Mouse (Mus musculus): ENCODE measurements around the gene Zfand3.

GRCm38 (mm10) chr17:30253028-30253427 is 248.5 kb downstream of the Zfand3 start:
- TF ChIP-seq CTCF (IDR thresholded peaks at IDR 0.05; ENCODE audit: low read depth) (no peak), EP300 (IDR thresholded peaks at IDR 0.05; ENCODE audit: low read depth) (no peak)

Measured in liver, embryonic 14.5 days (tissue).